Mouse (Mus musculus) small intestine, adult 2 months (tissue): ENCODE data around the gene Gm7879. TPM values are rescaled to one million over a fixed set of nuclear protein-coding genes. Genes with fewer than 3 reads are reported as not detected.
"Not testable (repeated sequence)": the region's sequence is repeated elsewhere in the genome, so short reads cannot be mapped to it uniquely, and the experiment has no call there.

ENCODE experiments used
- H3K27ac ChIP-seq: fragments of 200-500 bp; 2 replicates; pipeline ENCODE4 v1.5.1; 2012; ENCODE audit warnings: low read depth, low read length, control low read depth, inconsistent platforms; ENCODE audit not compliant: insufficient read depth
- H3K27me3 ChIP-seq: fragments of 200-500 bp; 2 replicates; pipeline ENCODE4 v1.6.1; 2012; ENCODE audit warnings: mild to moderate bottlenecking, moderate library complexity, low read length, inconsistent platforms; ENCODE audit not compliant: control insufficient read depth, insufficient read depth
- H3K36me3 ChIP-seq: fragments of 200-500 bp; 2 replicates; pipeline ENCODE4 v1.6.1; 2012; ENCODE audit warnings: mild to moderate bottlenecking, low read length, control low read depth, inconsistent platforms; ENCODE audit not compliant: control insufficient read depth, insufficient read depth
- H3K4me1 ChIP-seq: fragments of 200-500 bp; 2 replicates; pipeline ENCODE4 v1.6.1; 2012; ENCODE audit warnings: low read length, inconsistent platforms, mixed read lengths; ENCODE audit not compliant: control insufficient read depth, insufficient read depth, insufficient read length
- H3K4me3 ChIP-seq: fragments of 200-500 bp; 2 replicates; pipeline ENCODE4 v1.5.1; 2012; ENCODE audit warnings: low read depth, mild to moderate bottlenecking, control low read depth, inconsistent platforms, low read length, moderate library complexity
- CTCF ChIP-seq: fragments of 200-500 bp; IDR thresholded peaks from 2 replicates; pipeline ENCODE4 v1.5.1; 2012; ENCODE audit warnings: low read depth, mild to moderate bottlenecking, control low read depth, inconsistent platforms, low read length, moderate library complexity, mixed read lengths; ENCODE audit not compliant: insufficient replicate concordance, insufficient read length; ENCODE audit errors: extremely low read depth
- POLR2A ChIP-seq: fragments of 200-500 bp; IDR thresholded peaks from 2 replicates; pipeline ENCODE4 v1.6.1; 2012; ENCODE audit warnings: low read depth, mild to moderate bottlenecking, control low read depth, inconsistent platforms, low read length, moderate library complexity
- WGBS: fragments of 180-500 bp; shearing (Covaris S2); methylation state at CpG from one replicate; pipeline ENCODE4 v1.1.7; 2018; 5-methylcytosine and 5-hydroxymethylcytosine counted together
- polyA plus RNA-seq: library from polyadenylated mRNA; depleted of rRNA; stranded (reverse); fragments of >200 nt; gene quantifications from 2 replicates; pipeline ENCODE4 v1.2.3, GENCODE M21; 2012; rRNA removed

Gm7879 gene
- not detected in 2 replicates for polyA plus RNA-seq

GRCm38 (mm10) chr5:43912844-43913243, at the start of gene Gm7879:
Gm7879 (plus strand) TSS chr5:43913144.
- H3K27ac ChIP-seq, H3K4me3 ChIP-seq, H3K27me3 ChIP-seq, H3K4me1 ChIP-seq: not testable (repeated sequence)
- WGBS = 88% methylated on average over 4 of the region's 4 CpGs
- H3K36me3 ChIP-seq = peaks cover 14% of the 10 kb centered on the region

GRCm38 (mm10) chr5:43863642-43864041, 49.3 kb upstream of the Gm7879 start:
- TF ChIP-seq CTCF (no peak), POLR2A (no peak)
- H3K27me3 ChIP-seq = no peaks in the 10 kb centered on the region
- peak overlapping the region; percentile 96 for H3K27ac ChIP-seq
- H3K4me1 ChIP-seq = peaks cover 35% of the 10 kb centered on the region; the same call in 1 of the 2 replicates
- 24% methylated on average over 6 of the region's 6 CpGs for WGBS
- no peak overlapping the region for H3K4me3 ChIP-seq
- H3K36me3 ChIP-seq = no peaks in the 10 kb centered on the region

DNA sequence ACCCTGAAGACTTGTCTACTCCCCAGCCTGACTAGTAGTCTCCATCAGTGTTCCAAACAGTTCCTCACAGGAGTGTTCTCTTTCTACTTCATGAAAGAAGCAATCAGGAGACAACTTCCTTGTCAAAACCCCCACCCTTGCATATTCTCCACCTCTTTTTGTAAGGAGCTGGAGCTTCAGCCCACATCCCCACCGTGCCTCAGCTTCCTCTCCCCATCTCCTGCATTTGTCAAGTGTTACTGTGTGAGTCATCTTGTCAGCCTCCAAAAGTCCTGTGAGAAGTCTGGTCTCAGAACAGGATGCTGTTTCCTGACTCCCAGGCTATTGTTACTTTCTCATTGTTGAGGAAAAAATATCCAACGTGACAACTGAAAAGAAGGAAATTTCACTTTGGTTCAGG, 47.6 kb upstream of the Gm7879 start:
- Histone ChIP-seq H3K27me3 (no peaks in the 10 kb centered on the region), H3K4me1 (peaks cover 27% of the 10 kb centered on the region; the same call in 1 of the 2 replicates), H3K36me3 (no peaks in the 10 kb centered on the region), H3K4me3 (no peak overlapping the region), H3K27ac (peak overlapping the region; percentile 50)
- 56% methylated on average over 2 of the region's 2 CpGs for WGBS
- TF ChIP-seq CTCF = no peak
- no peak for TF ChIP-seq POLR2A

DNA sequence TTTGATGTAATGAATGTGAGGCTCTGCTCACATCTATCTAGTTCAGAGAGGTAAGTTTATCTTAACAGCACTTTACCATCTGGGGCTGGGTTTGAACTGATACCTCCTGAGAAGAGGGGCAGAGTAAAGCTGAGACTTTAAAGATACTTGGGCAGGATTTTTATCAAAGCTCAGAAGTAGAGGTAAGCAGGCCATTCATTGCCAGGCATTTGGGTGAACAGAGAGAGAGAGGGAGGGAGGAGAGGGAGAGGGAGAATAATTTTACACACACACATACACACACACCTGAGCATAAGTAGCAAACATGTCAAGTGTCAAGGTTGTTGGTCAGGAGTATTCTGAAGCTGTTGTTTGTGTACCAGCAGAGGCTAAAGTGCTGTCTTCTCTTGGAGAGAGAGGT, 44.7 kb upstream of the Gm7879 start, which contains the start of gene Cd38:
Gene Cd38 (plus strand): TSS at position 301 of the 400 bp plus-strand sequence.
- Histone ChIP-seq H3K4me1 (peaks cover 33% of the 10 kb centered on the region; the same call in 1 of the 2 replicates), H3K4me3 (peak within 1 kb of the TSS; percentile 78), H3K27me3 (no peaks in the 10 kb centered on the region), H3K36me3 (no peaks in the 10 kb centered on the region), H3K27ac (peak within 1 kb of the TSS; percentile 94)
- TF ChIP-seq CTCF (no peak), POLR2A (no peak)

GRCm38 (mm10) chr5:43868711-43869600, 44.0 kb upstream of the Gm7879 start:
- peak; percentile 87 for TF ChIP-seq POLR2A
- TF ChIP-seq CTCF = no peak
- no peaks in the 10 kb centered on the region for H3K36me3 ChIP-seq
- 1% methylated on average over 28 of the region's 28 CpGs for WGBS
- H3K4me3 ChIP-seq = peak overlapping the region; percentile 78
- H3K27ac ChIP-seq = peak overlapping the region; percentile 94
- peaks cover 37% of the 10 kb centered on the region; the same call in 1 of the 2 replicates for H3K4me1 ChIP-seq
- no peaks in the 10 kb centered on the region for H3K27me3 ChIP-seq

- 0 out of 2 replicates have a peak overlapping the region, but pooled peaks have one; percentile 43 for H3K27ac ChIP-seq
- 13% methylated on average over 1 of the region's 1 CpGs for WGBS
- no peak for TF ChIP-seq POLR2A
Observed at GRCm38 (mm10) chr5:43871845-43872244, 41.1 kb upstream of the Gm7879 start.

GRCm38 (mm10) chr5:43872652-43873051, 40.3 kb upstream of the Gm7879 start:
- H3K4me1 ChIP-seq = peaks cover 17% of the 10 kb centered on the region; the same call in 1 of the 2 replicates
- peak overlapping the region; percentile 40 for H3K27ac ChIP-seq
- WGBS = 49% methylated on average over 1 of the region's 1 CpGs
- H3K27me3 ChIP-seq = no peaks in the 10 kb centered on the region
- TF ChIP-seq POLR2A = no peak
- peaks cover 3% of the 10 kb centered on the region for H3K36me3 ChIP-seq
- H3K4me3 ChIP-seq = no peak overlapping the region

More at GRCm38 (mm10) chr5:43871845-43872244, 41.1 kb upstream of the Gm7879 start:
- H3K27me3 ChIP-seq = no peaks in the 10 kb centered on the region
- H3K4me1 ChIP-seq = peaks cover 21% of the 10 kb centered on the region; the same call in 1 of the 2 replicates
- no peak overlapping the region for H3K4me3 ChIP-seq
- peaks cover 3% of the 10 kb centered on the region for H3K36me3 ChIP-seq
